Mouse (Mus musculus) liver, embryonic 13.5 days (tissue): ENCODE data around the gene Slc17a7. TPM values are rescaled to one million over a fixed set of nuclear protein-coding genes. Genes with fewer than 3 reads are reported as not detected.
"Not testable (repeated sequence)": the region's sequence is repeated elsewhere in the genome, so short reads cannot be mapped to it uniquely, and the experiment has no call there.

Source experiments
- ATAC-seq: fragments of 200-750 bp; cut with Nextera tagmentation; 2 replicates; pipeline ENCODE4 v1.8.0; 2017; ENCODE audit warnings: low read depth, mild to moderate bottlenecking, moderate number of reproducible peaks, moderate library complexity
- DNase-seq: peaks from one replicate; pipeline ENCODE4 v3.0.0; 2022
- H3K27ac ChIP-seq: fragments of 300-500 bp; sonication (generic); 2 replicates; pipeline ENCODE4 v1.5.1; 2015; ENCODE audit warnings: moderate library complexity, mild to moderate bottlenecking, inconsistent platforms
- H3K27me3 ChIP-seq: fragments of 300-500 bp; sonication (generic); 2 replicates; pipeline ENCODE4 v1.6.1; 2015; ENCODE audit warnings: mild to moderate bottlenecking, inconsistent platforms
- H3K36me3 ChIP-seq: fragments of 300-500 bp; sonication (generic); 2 replicates; pipeline ENCODE4 v1.6.1; 2015; ENCODE audit warnings: mild to moderate bottlenecking, inconsistent platforms
- H3K4me1 ChIP-seq: fragments of 300-500 bp; sonication (generic); replicated peaks from 2 replicates; pipeline ENCODE4 v1.6.1; 2015; ENCODE audit warnings: inconsistent platforms
- H3K4me2 ChIP-seq: fragments of 300-500 bp; sonication (generic); 2 replicates; pipeline ENCODE4 v1.6.1; 2015; ENCODE audit warnings: inconsistent platforms, mild to moderate bottlenecking, moderate library complexity
- H3K4me3 ChIP-seq: fragments of 300-500 bp; sonication (generic); replicated peaks from 2 replicates; pipeline ENCODE4 v1.5.1; 2015; ENCODE audit warnings: mild to moderate bottlenecking, inconsistent platforms
- H3K9ac ChIP-seq: fragments of 300-500 bp; sonication (generic); 2 replicates; pipeline ENCODE4 v1.6.1; 2015; ENCODE audit warnings: mild to moderate bottlenecking, inconsistent platforms
- H3K9me3 ChIP-seq: fragments of 300-500 bp; sonication (generic); replicated peaks from 2 replicates; pipeline ENCODE4 v1.6.1; 2016; ENCODE audit warnings: inconsistent platforms
- WGBS: fragments of 180-500 bp; shearing (Covaris S2); methylation state at CpG from one replicate; pipeline ENCODE4 v1.1.7; 2015; ENCODE audit not compliant: insufficient replicate concordance; 5-methylcytosine and 5-hydroxymethylcytosine counted together
- polyA plus RNA-seq: library from polyadenylated mRNA; unstranded; fragments of >200 nt; fragmentation: Nextera tagmentation; extraction: Ambion mirVana; gene quantifications from 2 replicates; pipeline ENCODE4 v1.2.1, GENCODE M21; 2015

Gene Slc17a7
- polyA plus RNA-seq, 1 experiment from 2014 or later = not detected

GRCm38 (mm10) chr7:45125649-45126048 lies 38.1 kb upstream of the Slc17a7 start:
- Histone ChIP-seq H3K4me2 (peak overlapping the region; percentile 94), H3K36me3 (peaks cover 61% of the 10 kb centered on the region), H3K4me1 (peaks cover 81% of the 10 kb centered on the region), H3K9ac (peak overlapping the region; percentile 95), H3K27ac (peak overlapping the region; percentile 94), H3K4me3 (peak overlapping the region; percentile 82)
- DNase-seq, ATAC-seq, H3K27me3 ChIP-seq, H3K9me3 ChIP-seq: not testable (repeated sequence)
- WGBS = 56% methylated on average over 5 of the region's 5 CpGs

DNA sequence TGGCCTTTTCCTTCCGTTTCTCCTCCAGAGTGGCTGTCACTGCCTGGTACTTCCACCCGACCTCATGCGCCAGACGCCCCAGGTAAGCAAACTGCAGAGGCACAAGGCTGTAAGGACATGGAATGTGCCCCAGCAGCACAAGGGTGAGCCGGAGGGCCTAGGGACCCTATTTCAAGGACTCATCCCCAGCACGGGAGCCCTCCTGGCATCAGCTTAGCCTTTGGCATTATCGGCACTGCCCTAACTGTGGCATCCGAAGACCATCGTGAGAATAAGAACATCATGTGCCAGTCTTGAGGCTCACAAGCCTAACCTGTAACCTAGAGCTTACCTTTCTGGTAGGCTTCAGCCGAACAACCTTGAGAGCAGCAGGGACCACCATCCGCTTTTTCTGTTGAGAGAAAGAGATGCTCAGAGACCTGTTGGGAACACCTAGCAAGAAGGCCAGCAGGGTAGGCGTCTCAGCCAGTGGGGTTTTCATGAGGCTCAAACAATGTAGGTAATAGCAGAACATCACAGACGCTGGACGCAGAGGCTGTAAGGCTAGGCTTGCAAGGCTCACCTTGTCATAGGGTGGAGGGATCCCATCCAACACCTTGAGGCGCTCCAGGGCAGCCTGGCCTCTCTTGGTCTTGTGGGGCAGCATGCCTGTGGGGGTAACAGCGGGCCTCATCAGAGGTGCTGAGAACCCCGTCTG lies 37.5 kb upstream of the Slc17a7 start:
- ATAC-seq = no peak
- H3K4me1 ChIP-seq = peaks cover 79% of the 10 kb centered on the region
- 53% methylated on average over 17 of the region's 17 CpGs for WGBS

DNA sequence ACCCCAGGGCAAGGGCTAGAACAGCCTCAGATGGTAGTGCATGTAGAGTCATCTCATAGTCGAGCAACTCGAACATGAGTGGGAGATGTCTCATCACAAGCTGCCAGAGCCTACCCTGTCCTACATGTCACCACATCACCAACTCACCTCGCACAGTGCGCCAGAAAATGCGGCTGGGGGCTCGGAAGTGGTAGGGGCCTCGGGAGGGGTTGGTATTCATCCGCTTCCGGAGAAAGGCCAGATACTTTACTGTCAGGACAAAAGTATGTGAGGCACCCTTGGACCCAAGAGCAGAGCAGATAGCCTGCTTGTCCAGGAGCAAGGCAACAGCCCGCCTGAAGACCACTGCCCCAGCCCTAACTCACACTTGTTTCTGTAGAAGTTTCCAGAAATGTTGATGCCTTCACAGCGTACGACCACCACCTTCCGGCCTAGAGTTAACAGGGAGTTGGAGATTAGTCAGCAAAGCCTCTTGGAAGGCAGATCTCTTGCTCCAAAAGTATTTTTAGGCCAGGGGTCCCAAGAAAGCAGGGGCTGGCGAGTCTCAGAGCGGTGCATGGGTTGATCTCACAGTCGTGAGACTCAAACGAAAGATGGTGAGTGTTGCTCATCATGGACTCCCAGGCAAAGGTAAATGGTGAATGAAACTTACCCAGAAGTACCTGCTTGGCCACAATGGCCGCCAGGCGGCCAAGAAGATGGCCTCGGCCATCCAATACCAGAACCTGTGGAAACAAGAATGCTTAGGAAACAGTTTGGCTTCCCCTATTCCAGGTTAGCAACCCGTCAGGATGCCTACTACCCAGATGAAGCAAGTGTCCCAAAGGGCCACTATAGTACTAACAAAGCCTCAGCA lies 36.7 kb upstream of the Slc17a7 start:
- 15% methylated on average over 21 of the region's 21 CpGs for WGBS
- Histone ChIP-seq H3K27ac (peak overlapping the region; percentile 94), H3K9me3 (no peaks in the 10 kb centered on the region), H3K4me3 (peak overlapping the region; percentile 82), H3K4me1 (peaks cover 79% of the 10 kb centered on the region), H3K4me2 (peak overlapping the region; percentile 94), H3K27me3 (no peaks in the 10 kb centered on the region), H3K9ac (peak overlapping the region; percentile 95), H3K36me3 (peaks cover 51% of the 10 kb centered on the region)
- DNase-seq (no peak), ATAC-seq (no peak)

More for the DNA sequence above, 37.5 kb upstream of the Slc17a7 start:
- H3K27me3 ChIP-seq = no peaks in the 10 kb centered on the region
- H3K36me3 ChIP-seq = peaks cover 58% of the 10 kb centered on the region
- H3K9ac ChIP-seq = peak overlapping the region; percentile 95
- H3K27ac ChIP-seq = peak overlapping the region; percentile 94
- DNase-seq = no peak
- H3K4me3 ChIP-seq = peak overlapping the region; percentile 82
- no peaks in the 10 kb centered on the region for H3K9me3 ChIP-seq
- H3K4me2 ChIP-seq = peak overlapping the region; percentile 94

- Histone ChIP-seq H3K4me1 (peaks cover 74% of the 10 kb centered on the region), H3K9ac (peak overlapping the region; percentile 95), H3K4me2 (peak overlapping the region; percentile 94), H3K36me3 (peaks cover 44% of the 10 kb centered on the region), H3K4me3 (peak overlapping the region; percentile 82), H3K9me3 (no peaks in the 10 kb centered on the region), H3K27me3 (no peaks in the 10 kb centered on the region), H3K27ac (peak overlapping the region; percentile 94)
- ATAC-seq (no peak), DNase-seq (no peak)
- 1% methylated on average over 6 of the region's 6 CpGs for WGBS
These were observed 36.0 kb upstream of the Slc17a7 start for GRCm38 (mm10) chr7:45127700-45128224.

DNA sequence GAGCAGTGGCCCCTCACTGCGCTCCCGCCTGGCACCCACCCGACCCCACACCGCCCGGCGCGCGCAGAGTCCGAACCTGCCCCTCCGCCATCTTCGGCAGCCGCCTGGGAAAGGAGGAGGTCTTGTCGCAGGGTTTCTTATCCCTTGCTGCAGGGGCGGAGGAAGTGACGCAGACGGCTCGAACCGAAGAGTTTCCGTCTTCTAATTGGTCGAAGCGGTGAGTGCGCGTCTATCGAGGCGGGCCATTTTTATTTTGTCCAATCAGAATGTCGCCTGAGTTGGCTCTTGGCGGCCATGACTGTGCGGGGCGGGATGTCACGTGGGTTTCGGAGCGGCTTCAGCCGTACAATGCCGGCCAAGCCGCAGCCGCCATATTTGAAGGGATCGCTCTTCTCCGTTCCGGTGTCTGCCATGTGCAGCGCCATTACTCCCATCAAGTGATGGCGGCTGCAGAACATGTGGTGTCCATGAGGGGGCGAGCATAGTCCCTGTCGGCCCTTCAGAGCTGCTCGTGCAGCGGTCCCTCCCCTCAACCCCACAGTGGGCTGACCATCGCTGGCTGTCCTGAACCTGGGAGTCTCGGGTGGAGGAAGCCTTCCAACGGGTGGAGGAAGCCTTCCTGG lies 35.0 kb upstream of the Slc17a7 start, which contains the start of gene Rpl13a:
Gene Rpl13a, minus strand, starts transcription at position 138 of the 623 bp plus-strand sequence.
- peak within 1 kb of the TSS; percentile 94 for H3K4me2 ChIP-seq
- no peaks in the 10 kb centered on the region for H3K9me3 ChIP-seq
- under 1% methylated on average over 48 of the region's 48 CpGs for WGBS
- peaks cover 69% of the 10 kb centered on the region for H3K4me1 ChIP-seq
- peaks cover 43% of the 10 kb centered on the region for H3K36me3 ChIP-seq
- DNase-seq (peak; percentile 97), ATAC-seq (peak; percentile 80)
- no peaks in the 10 kb centered on the region for H3K27me3 ChIP-seq
- peak within 1 kb of the TSS; percentile 95 for H3K9ac ChIP-seq
- H3K4me3 ChIP-seq = peak within 1 kb of the TSS; percentile 82
- H3K27ac ChIP-seq = peak within 1 kb of the TSS; percentile 94

DNA sequence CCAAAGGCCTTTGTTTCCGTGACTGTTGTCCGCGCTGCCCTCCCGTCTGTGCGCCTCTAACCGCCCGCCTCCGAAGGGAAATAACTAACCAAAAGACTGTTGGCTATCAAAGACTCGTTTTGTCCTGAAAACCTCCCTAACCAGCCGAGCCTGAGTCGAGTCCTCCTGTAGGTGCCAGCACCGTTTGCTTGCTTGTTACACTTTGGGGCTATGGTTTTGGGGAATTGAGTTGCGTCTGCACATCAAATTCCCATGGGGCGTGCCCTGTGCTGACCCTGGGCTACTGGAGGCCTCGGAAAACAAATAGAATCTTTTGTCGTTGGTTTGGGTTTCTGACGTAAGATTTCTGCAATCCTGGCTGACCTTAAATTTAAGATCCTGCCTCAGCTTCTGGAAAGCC lies 34.4 kb upstream of the Slc17a7 start:
- ATAC-seq (peak; percentile 1), DNase-seq (no peak)
- Histone ChIP-seq H3K27me3 (no peaks in the 10 kb centered on the region), H3K4me3 (peak overlapping the region; percentile 71), H3K4me1 (peaks cover 75% of the 10 kb centered on the region), H3K27ac (peak overlapping the region; percentile 91), H3K9ac (peak overlapping the region; percentile 83), H3K36me3 (peaks cover 44% of the 10 kb centered on the region), H3K4me2 (peak overlapping the region; percentile 87), H3K9me3 (no peaks in the 10 kb centered on the region)
- under 1% methylated on average over 17 of the region's 17 CpGs for WGBS

DNA sequence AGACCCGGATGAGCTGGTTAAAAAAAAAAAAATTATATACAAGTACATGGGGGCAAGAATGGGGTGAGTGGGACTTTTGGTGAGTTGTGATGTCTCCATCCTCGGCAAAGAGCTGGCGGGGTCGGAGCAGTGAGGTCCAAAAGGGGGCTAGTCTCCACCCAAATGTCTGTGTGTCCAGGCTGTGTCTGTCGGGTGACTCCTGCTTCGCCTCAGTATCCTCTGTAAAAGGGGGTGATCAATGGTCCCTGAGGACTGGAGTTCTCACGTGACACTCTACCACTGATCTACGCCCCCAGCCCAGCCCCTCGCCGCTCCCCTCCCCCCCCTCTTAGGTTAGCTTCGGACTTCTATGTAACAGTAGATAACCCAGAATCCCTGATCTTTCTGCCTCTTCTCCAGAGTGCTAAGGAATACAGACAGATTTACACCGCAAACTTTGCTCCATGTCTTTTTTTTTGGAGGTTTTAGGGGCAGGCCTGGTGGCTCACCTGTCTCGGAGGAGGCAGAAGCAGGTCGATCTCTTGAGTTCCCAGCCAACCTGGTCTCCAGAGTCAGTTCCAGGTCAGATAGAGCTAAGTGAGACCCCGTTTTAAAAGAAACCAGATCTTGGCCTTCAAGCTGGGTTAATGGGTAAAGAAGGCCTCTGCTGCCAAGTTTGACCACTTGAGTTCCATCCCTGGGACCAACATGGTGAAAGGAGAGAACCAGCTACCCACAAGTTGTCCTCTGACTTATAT lies 33.8 kb upstream of the Slc17a7 start:
- WGBS = 38% methylated on average over 15 of the region's 15 CpGs
- peaks cover 41% of the 10 kb centered on the region for H3K36me3 ChIP-seq
- H3K27ac ChIP-seq = peak overlapping the region; percentile 91
- no peaks in the 10 kb centered on the region for H3K27me3 ChIP-seq
- H3K9me3 ChIP-seq = no peaks in the 10 kb centered on the region
- peak overlapping the region; percentile 83 for H3K9ac ChIP-seq
- H3K4me2 ChIP-seq = peak overlapping the region; percentile 87
- ATAC-seq = no peak
- peak overlapping the region; percentile 71 for H3K4me3 ChIP-seq
- DNase-seq = no peak
- H3K4me1 ChIP-seq = peaks cover 76% of the 10 kb centered on the region

DNA sequence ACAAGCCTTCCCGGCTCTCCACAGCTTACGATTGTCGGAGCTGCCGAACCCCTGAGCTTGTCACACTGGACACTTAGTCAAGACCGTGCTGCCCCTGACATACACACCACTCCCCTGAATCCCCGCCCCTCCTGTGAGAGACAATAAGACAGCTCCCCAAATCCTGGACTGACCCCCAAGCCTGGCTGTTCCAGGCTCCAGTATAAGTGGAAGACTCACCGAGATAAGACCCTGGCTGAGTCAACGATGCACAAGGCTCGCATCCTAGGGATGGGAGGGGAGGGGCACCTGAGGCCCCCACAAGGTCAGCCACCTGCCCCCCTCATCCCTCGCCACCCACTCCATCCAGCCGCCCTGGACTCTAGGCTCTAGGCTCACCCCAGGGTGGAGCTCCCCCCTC lies 31.9 kb upstream of the Slc17a7 start:
- H3K9ac ChIP-seq = 0 out of 2 replicates have a peak overlapping the region, but pooled peaks have one; percentile 30
- DNase-seq (no peak), ATAC-seq (no peak)
- H3K4me1 ChIP-seq = peaks cover 72% of the 10 kb centered on the region
- peaks cover 22% of the 10 kb centered on the region for H3K36me3 ChIP-seq
- H3K4me2 ChIP-seq = no peak overlapping the region
- H3K27me3 ChIP-seq = no peaks in the 10 kb centered on the region
- no peak overlapping the region for H3K4me3 ChIP-seq
- WGBS = 79% methylated on average over 11 of the region's 11 CpGs
- no peak overlapping the region; the same call in 1 of the 2 replicates for H3K27ac ChIP-seq
- H3K9me3 ChIP-seq = no peaks in the 10 kb centered on the region

GRCm38 (mm10) chr7:45133446-45134159 lies 30.1 kb upstream of the Slc17a7 start:
- Histone ChIP-seq H3K36me3 (peaks cover 11% of the 10 kb centered on the region; the same call in 1 of the 2 replicates), H3K9ac (no peak overlapping the region), H3K27me3 (no peaks in the 10 kb centered on the region), H3K27ac (0 out of 2 replicates have a peak overlapping the region, but pooled peaks have one; percentile 89), H3K4me3 (no peak overlapping the region), H3K9me3 (no peaks in the 10 kb centered on the region), H3K4me2 (0 out of 2 replicates have a peak overlapping the region, but pooled peaks have one; percentile 95), H3K4me1 (peaks cover 77% of the 10 kb centered on the region)
- ATAC-seq (no peak), DNase-seq (no peak)
- 78% methylated on average over 8 of the region's 8 CpGs for WGBS

DNA sequence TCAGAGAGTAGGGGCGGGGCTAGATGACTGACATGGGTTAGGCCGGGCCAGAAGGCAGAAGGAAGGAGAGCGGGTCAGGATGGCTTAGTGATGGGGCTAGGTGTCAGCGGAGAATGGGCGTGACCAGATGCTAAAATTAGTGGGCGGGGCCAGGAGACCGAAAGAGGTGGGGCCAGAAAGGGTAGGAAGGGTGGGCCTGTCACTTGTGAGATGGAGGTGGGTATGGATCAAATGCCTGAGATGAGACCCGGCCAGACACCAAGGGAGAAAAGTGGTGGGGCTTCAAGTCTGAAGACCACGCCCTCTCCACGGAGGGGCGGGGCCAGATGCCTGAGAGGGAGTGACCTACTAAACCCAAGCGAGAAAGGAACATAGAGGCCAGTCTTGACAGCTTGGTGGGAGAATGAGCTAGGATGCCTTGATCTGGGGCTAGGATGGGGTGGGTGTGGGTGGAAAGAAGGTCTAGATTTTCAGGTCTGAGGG lies 29.2 kb upstream of the Slc17a7 start:
- H3K27ac ChIP-seq = peak overlapping the region; percentile 89
- H3K27me3 ChIP-seq = no peaks in the 10 kb centered on the region
- H3K4me2 ChIP-seq = peak overlapping the region; percentile 95
- peaks cover 80% of the 10 kb centered on the region for H3K4me1 ChIP-seq
- ATAC-seq = peak; percentile 45
- peak overlapping the region; percentile 82 for H3K4me3 ChIP-seq
- H3K9me3 ChIP-seq = no peaks in the 10 kb centered on the region
- H3K36me3 ChIP-seq = peaks cover 11% of the 10 kb centered on the region; the same call in 1 of the 2 replicates
- WGBS = 4% methylated on average over 12 of the region's 12 CpGs
- H3K9ac ChIP-seq = peak overlapping the region; percentile 87
- DNase-seq = peak; percentile 76
